Mouse (Mus musculus): ENCODE results near the gene Cbln4. TPM values are rescaled to one million over a fixed set of nuclear protein-coding genes. Genes with fewer than 3 reads are reported as not detected.

Cbln4 gene
- polyA plus RNA-seq (2012; rRNA removed): 17.6 and 22.4 TPM in 2 replicates

GRCm38 (mm10) chr2:172043235-172043610, at the start of gene Cbln4:
Gene Cbln4 (minus strand): TSS chr2:172043466.

Other genes starting within 250 kb of the Cbln4 start
- gene Mc3r, start 205.0 kb upstream of the Cbln4 start, polyA plus RNA-seq (2012; rRNA removed): 0.53 and 0.62 TPM in 2 replicates